Mouse (Mus musculus): ENCODE measurements around the gene Sprr2d. TPM values are rescaled to one million over a fixed set of nuclear protein-coding genes. Genes with fewer than 3 reads are reported as not detected.

The Sprr2d gene
- polyA plus RNA-seq (2014; fragmentation: Illumina TruSeq; extraction: RNeasy Lipid Tissue Mini Kit (QIAGEN cat#74804); ENCODE audit: low read depth, low replicate concordance), result not detected

GRCm38 (mm10) chr3:92338840-92339239 is at the start of gene Sprr2d:
Sprr2d (plus strand) TSS chr3:92339140.

DNA sequence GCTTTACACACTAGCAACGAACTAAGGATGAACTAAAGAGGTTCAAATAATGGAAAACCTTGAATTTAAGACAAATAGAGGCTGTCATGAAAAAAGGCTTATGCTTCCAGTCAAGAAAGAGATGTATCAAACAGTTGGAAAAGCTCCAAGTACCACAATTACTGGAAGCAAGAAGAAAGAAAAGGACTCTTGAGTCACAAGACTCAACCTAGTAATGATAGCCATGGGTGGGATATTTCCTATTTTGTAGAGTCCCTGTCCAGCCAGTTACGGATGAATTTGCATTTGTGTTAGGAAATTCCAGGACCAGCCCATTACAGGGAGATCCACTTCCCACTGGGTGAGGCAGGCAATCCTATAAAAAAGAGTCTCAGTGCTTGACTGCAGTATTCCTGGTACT is 22.6 kb upstream of the Sprr2d start, which contains the start of gene Sprr2b:
Gene Sprr2b (plus strand): TSS at position 301 of the 400 bp plus-strand sequence.

DNA sequence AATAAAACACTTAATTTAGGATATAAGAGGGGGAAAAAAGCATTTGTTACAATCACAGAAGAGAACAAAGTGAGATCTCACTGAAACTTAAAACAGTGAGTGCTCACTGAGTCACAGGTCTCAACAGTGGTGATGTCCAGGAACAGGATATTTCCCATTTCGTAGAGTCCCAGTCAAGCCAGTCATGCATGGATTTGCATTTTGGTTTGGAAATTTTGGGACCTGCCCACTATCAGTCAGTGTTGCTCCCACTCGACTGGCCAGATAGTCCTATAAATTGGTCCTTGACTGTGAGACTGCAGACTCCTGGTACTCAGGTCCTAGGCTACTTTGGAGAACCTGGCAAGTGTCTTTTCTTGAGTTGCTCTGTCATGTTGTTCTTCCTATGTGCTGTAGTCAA is 12.9 kb downstream of the Sprr2d start, which contains the start of gene Sprr2e:
Gene Sprr2e (plus strand): TSS at position 301 of the 400 bp plus-strand sequence.

DNA sequence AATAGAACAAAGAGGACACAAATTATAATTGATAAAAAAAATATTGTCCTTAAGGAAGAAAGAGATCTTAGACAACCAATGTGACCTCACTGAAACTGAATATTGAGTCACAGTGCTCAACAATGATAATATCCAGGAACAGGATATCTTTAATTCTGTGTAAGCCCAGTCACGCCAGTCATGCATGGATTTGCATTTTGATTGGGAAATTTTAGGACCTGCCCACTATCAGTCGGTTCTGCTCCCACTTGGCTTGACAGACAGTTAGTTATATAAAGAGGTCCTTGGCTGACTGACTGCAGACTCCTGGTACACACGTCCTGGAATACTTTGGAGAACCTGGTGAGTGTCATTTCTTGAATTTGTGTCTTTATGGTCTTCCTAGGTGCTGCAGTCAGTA is 25.9 kb downstream of the Sprr2d start, which contains the start of gene Sprr2f:
Gene Sprr2f (plus strand): TSS at position 301 of the 400 bp plus-strand sequence.

DNA sequence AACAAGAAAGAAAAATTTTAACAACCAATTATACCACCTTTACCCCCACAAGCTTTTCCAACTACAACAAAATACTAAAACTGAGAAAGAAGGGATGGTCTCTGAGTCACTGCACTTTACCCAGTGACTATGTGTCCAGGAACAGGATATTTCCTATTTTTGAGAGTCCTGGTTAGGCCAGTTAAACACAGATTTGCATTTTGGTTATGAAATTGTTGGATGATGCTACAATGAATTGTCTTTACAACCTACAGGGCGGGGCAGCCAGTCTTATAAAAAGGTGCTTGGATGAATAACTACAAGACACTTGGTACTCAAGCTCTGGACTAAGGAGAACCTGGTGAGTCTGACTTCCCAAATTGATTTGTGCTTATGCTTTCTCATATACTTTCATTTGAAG is 46.4 kb downstream of the Sprr2d start, which contains the start of gene Sprr2h:
Gene Sprr2h (plus strand): TSS at position 301 of the 400 bp plus-strand sequence.

Other genes starting within 250 kb of the Sprr2d start
- gene Prr9, start 215.2 kb upstream of the Sprr2d start, polyA plus RNA-seq (2014; fragmentation: Illumina TruSeq; extraction: RNeasy Lipid Tissue Mini Kit (QIAGEN cat#74804); ENCODE audit: low read depth, low replicate concordance), result not detected
- gene Lelp1, start 196.4 kb upstream of the Sprr2d start, polyA plus RNA-seq (2014; fragmentation: Illumina TruSeq; extraction: RNeasy Lipid Tissue Mini Kit (QIAGEN cat#74804); ENCODE audit: low read depth, low replicate concordance), result not detected
- gene Sprr2a1, start 123.3 kb upstream of the Sprr2d start, polyA plus RNA-seq (2014; fragmentation: Illumina TruSeq; extraction: RNeasy Lipid Tissue Mini Kit (QIAGEN cat#74804); ENCODE audit: low read depth, low replicate concordance), result 1,777 TPM
- 3,571 TPM for gene Sprr2a2, start 123.2 kb upstream of the Sprr2d start, polyA plus RNA-seq (2014; fragmentation: Illumina TruSeq; extraction: RNeasy Lipid Tissue Mini Kit (QIAGEN cat#74804); ENCODE audit: low read depth, low replicate concordance)
- gene Sprr2a3, start 53.7 kb upstream of the Sprr2d start, polyA plus RNA-seq (2014; fragmentation: Illumina TruSeq; extraction: RNeasy Lipid Tissue Mini Kit (QIAGEN cat#74804); ENCODE audit: low read depth, low replicate concordance), result 333 TPM
- not detected for gene Sprr2b, start 22.5 kb upstream of the Sprr2d start, polyA plus RNA-seq (2014; fragmentation: Illumina TruSeq; extraction: RNeasy Lipid Tissue Mini Kit (QIAGEN cat#74804); ENCODE audit: low read depth, low replicate concordance)
- gene Sprr2e, start 13.0 kb downstream of the Sprr2d start, polyA plus RNA-seq (2014; fragmentation: Illumina TruSeq; extraction: RNeasy Lipid Tissue Mini Kit (QIAGEN cat#74804); ENCODE audit: low read depth, low replicate concordance), result not detected
- not detected for gene Sprr2f, start 26.0 kb downstream of the Sprr2d start, polyA plus RNA-seq (2014; fragmentation: Illumina TruSeq; extraction: RNeasy Lipid Tissue Mini Kit (QIAGEN cat#74804); ENCODE audit: low read depth, low replicate concordance)
- not detected for gene Sprr2h, start 46.5 kb downstream of the Sprr2d start, polyA plus RNA-seq (2014; fragmentation: Illumina TruSeq; extraction: RNeasy Lipid Tissue Mini Kit (QIAGEN cat#74804); ENCODE audit: low read depth, low replicate concordance)
- gene Sprr2i, start 68.9 kb downstream of the Sprr2d start, polyA plus RNA-seq (2014; fragmentation: Illumina TruSeq; extraction: RNeasy Lipid Tissue Mini Kit (QIAGEN cat#74804); ENCODE audit: low read depth, low replicate concordance), result not detected
- not detected for gene Sprr2j-ps, start 78.9 kb downstream of the Sprr2d start, polyA plus RNA-seq (2014; fragmentation: Illumina TruSeq; extraction: RNeasy Lipid Tissue Mini Kit (QIAGEN cat#74804); ENCODE audit: low read depth, low replicate concordance)
- 5.2 TPM for gene Gm9774, start 90.3 kb downstream of the Sprr2d start, polyA plus RNA-seq (2014; fragmentation: Illumina TruSeq; extraction: RNeasy Lipid Tissue Mini Kit (QIAGEN cat#74804); ENCODE audit: low read depth, low replicate concordance)
- gene Sprr2k, start 93.4 kb downstream of the Sprr2d start, polyA plus RNA-seq (2014; fragmentation: Illumina TruSeq; extraction: RNeasy Lipid Tissue Mini Kit (QIAGEN cat#74804); ENCODE audit: low read depth, low replicate concordance), result not detected
- gene Sprr1b, start 99.6 kb downstream of the Sprr2d start, polyA plus RNA-seq (2014; fragmentation: Illumina TruSeq; extraction: RNeasy Lipid Tissue Mini Kit (QIAGEN cat#74804); ENCODE audit: low read depth, low replicate concordance), result not detected
- not detected for gene Sprr3, start 119.6 kb downstream of the Sprr2d start, polyA plus RNA-seq (2014; fragmentation: Illumina TruSeq; extraction: RNeasy Lipid Tissue Mini Kit (QIAGEN cat#74804); ENCODE audit: low read depth, low replicate concordance)
- gene Sprr1a, start 146.8 kb downstream of the Sprr2d start, polyA plus RNA-seq (2014; fragmentation: Illumina TruSeq; extraction: RNeasy Lipid Tissue Mini Kit (QIAGEN cat#74804); ENCODE audit: low read depth, low replicate concordance), result 5.8 TPM
- gene Sprr4, start 161.4 kb downstream of the Sprr2d start, polyA plus RNA-seq (2014; fragmentation: Illumina TruSeq; extraction: RNeasy Lipid Tissue Mini Kit (QIAGEN cat#74804); ENCODE audit: low read depth, low replicate concordance), result not detected
- gene 2310046K23Rik, start 195.4 kb downstream of the Sprr2d start, polyA plus RNA-seq (2014; fragmentation: Illumina TruSeq; extraction: RNeasy Lipid Tissue Mini Kit (QIAGEN cat#74804); ENCODE audit: low read depth, low replicate concordance), result not detected
- gene Ivl, start 234.6 kb downstream of the Sprr2d start, polyA plus RNA-seq (2014; fragmentation: Illumina TruSeq; extraction: RNeasy Lipid Tissue Mini Kit (QIAGEN cat#74804); ENCODE audit: low read depth, low replicate concordance), result not detected
- not detected for gene Smcp, start 249.9 kb downstream of the Sprr2d start, polyA plus RNA-seq (2014; fragmentation: Illumina TruSeq; extraction: RNeasy Lipid Tissue Mini Kit (QIAGEN cat#74804); ENCODE audit: low read depth, low replicate concordance)